Mouse (Mus musculus): ENCODE results near the gene Ednrb. TPM values are rescaled to one million over a fixed set of nuclear protein-coding genes. Genes with fewer than 3 reads are reported as not detected.

The Ednrb gene
- not detected for polyA plus RNA-seq (2017; shearing (Covaris generic))

DNA sequence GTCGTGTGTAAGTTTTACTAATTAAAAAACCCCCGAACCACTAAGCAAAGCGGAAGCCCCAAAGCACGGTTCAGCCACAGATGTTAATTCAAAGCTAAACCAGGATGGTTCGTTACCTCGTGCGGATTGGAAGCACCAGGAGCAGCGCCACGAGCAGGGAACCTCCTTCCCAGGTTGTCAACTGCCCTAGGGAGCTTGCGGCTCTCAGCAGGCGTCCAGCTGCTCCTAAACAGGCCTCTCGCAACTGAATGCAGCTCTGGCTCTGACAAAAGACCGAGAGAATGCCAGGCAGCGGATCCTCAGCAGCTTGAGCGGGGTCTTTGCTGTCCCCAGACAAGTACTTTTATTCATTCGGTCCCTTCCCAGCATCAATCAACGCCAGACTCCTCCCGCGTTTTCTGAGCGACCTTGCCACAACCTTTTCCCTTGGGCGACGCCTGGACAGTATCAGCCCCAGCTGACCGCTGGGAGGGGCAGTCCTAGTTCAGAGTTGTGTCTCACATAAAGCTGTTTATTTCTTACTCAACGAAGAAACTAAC, at the start of gene Ednrb:
TSS of gene Ednrb (minus strand) at position 392 of the 539 bp plus-strand sequence.

Other genes starting within 250 kb of the Ednrb start
- gene Slain1, start 194.2 kb downstream of the Ednrb start, polyA plus RNA-seq (2017; shearing (Covaris generic)) = 5.6 TPM

Data from inflammation-experienced regulatory T-cells, adult 16 weeks (primary cell).